25 mouse cellular contexts compared by ENCODE assay signal in the genomic region with DNA sequence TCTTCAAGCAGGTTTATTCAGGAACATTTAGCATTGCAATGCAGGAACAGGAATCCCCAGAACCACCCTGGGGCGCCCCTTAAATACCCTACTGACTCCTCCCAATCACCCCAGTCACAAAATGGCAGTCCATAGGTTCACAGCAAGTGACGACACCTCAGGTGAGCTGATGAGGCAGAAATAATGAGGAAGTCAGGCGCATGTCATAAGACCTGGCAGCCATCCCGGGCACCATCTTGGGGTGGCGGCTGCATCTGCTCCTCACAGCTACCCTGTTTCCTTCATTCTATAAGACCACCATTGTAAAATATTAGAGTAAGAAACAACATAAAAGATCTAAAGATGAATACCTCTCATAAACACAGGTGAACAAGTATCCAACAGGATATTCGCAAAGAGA.
"Had no signal": no experiment of that assay in that cellular context is flagged by ENCODE, and none has a peak within 500 bp of the region (broad histone marks: within the 10 kb centered on the region; RNA-seq: fewer than 3 reads in every experiment).

No protein-coding gene starts in this region.

- H3K4me1 ChIP-seq: limb, embryonic 10.5 days; limb, embryonic 13.5 days; liver, embryonic 12.5 days; liver, embryonic 15.5 days; lung, embryonic 15.5 days; megakaryocyte, embryonic 14.5 days; midbrain, embryonic 10.5 days; midbrain, embryonic 13.5 days; neural tube, embryonic 12.5 days; neural tube, embryonic 15.5 days had no signal

- H3K9me3 ChIP-seq: limb, embryonic 10.5 days; limb, embryonic 13.5 days; liver, embryonic 12.5 days; liver, embryonic 15.5 days; lung, embryonic 15.5 days; megakaryocyte, embryonic 14.5 days; midbrain, embryonic 10.5 days; midbrain, embryonic 13.5 days; neural tube, embryonic 12.5 days; neural tube, embryonic 15.5 days had no signal

- H3K27ac ChIP-seq: kidney, postnatal 0 days; layer of hippocampus, adult 2 months; left cerebral cortex, adult 2 months; limb, embryonic 10.5 days; limb, embryonic 13.5 days; liver, embryonic 12.5 days; liver, embryonic 15.5 days; lung, embryonic 15.5 days; midbrain, embryonic 10.5 days; midbrain, embryonic 13.5 days; neural tube, embryonic 12.5 days; neural tube, embryonic 15.5 days had no signal

- H3K27me3 ChIP-seq: limb, embryonic 13.5 days; liver, embryonic 12.5 days; liver, embryonic 15.5 days; lung, embryonic 15.5 days; megakaryocyte, embryonic 14.5 days; midbrain, embryonic 13.5 days; neural tube, embryonic 12.5 days; neural tube, embryonic 15.5 days had no signal

- H3K4me3 ChIP-seq: layer of hippocampus, adult 2 months; left cerebral cortex, adult 2 months; limb, embryonic 10.5 days; limb, embryonic 13.5 days; liver, embryonic 12.5 days; liver, embryonic 15.5 days; lung, embryonic 15.5 days; megakaryocyte, embryonic 14.5 days; midbrain, embryonic 10.5 days; midbrain, embryonic 13.5 days; neural tube, embryonic 12.5 days; neural tube, embryonic 15.5 days had no signal

- H3K9ac ChIP-seq: limb, embryonic 13.5 days; liver, embryonic 12.5 days; liver, embryonic 15.5 days; lung, embryonic 15.5 days; midbrain, embryonic 13.5 days; neural tube, embryonic 12.5 days; neural tube, embryonic 15.5 days had no signal

- DNase-seq: kidney, postnatal 25 days; layer of hippocampus, adult 9-11 months; layer of hippocampus, postnatal 36 days; liver; lung, adult 18-20 months; lung, postnatal 10 days; lung, postnatal 36 days; right cerebral cortex, adult 18-20 months; right cerebral cortex, postnatal 14 days; spleen, adult 18-20 months; thymus, adult 18-20 months; thymus, postnatal 36 days had no signal
